Mouse (Mus musculus): ENCODE measurements around the gene Gabarap. TPM values are rescaled to one million over a fixed set of nuclear protein-coding genes. Genes with fewer than 3 reads are reported as not detected.
A peak's percentile ranks its signal among the peaks of the same experiment; 100 is the strongest.

The Gabarap gene
- total RNA-seq, 1 experiment: 70.6 TPM

DNA sequence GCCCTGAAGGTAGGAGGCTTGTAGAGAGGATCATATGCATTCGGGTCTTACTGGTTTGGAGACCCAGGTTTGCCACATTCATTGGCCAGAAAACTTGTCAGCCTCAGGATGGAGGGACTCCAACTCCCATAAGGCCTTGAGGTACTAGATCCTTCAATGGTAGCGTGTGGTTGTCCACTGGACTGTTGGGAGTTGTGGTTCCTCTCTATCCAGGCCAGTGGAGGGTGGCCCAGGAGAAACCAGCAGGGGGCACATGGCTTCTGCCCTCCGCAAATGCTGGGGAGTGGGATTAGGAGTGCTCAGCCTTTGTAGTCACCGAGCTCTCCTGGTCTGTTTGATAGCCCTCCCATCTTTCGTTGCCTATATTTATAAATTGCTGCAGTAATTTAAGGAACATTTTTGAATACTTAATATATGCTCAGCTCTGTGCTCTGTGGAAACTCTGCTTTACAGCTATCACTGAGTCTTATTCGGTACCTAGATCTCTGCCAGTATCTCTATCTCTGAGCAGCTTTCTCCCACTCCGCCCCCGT lies 29.9 kb downstream of the Gabarap start:
- H3K27ac ChIP-seq (ENCODE audit: insufficient read depth, low read depth, low read length, poor library complexity, severe bottlenecking): no peak overlapping the region
- TF ChIP-seq ZC3H11A (IDR thresholded peaks at IDR 0.05; ENCODE audit: borderline replicate concordance, low read depth, low read length) (no peak), CHD2 (IDR thresholded peaks at IDR 0.05; ENCODE audit: low read depth, low read length) (peak; percentile 29; the same call in 1 of the 2 replicates), HCFC1 (IDR thresholded peaks at IDR 0.05; ENCODE audit: borderline replicate concordance, insufficient read depth, low read length) (peak; percentile 100)
- peaks cover 0 to 17% of the 10 kb centered on the region in 2 experiments; a peak in 1 of 4 replicates for H3K4me1 ChIP-seq (ENCODE audit: control insufficient read depth in 2 of 2, insufficient read depth in 2 of 2, low read length in 2 of 2, poor library complexity in 1 of 2)
- DNase-seq (ENCODE audit: low read depth, low spot score): no peak
- peak overlapping the region; percentile 63 for H3K9ac ChIP-seq (ENCODE audit: insufficient read depth, low read depth, low read length, poor library complexity, severe bottlenecking)
- H3K36me3 ChIP-seq (ENCODE audit: control insufficient read depth, insufficient read depth, low read length, poor library complexity, severe bottlenecking): no peaks in the 10 kb centered on the region
- H3K4me3 ChIP-seq (ENCODE audit: insufficient read depth in 1 of 2, low read depth in 1 of 2, low read length in 2 of 2, poor library complexity in 1 of 2, severe bottlenecking in 1 of 2): peak overlapping the region; percentile 83 to 85
- in situ Hi-C loops (cut with MboI; ENCODE audit: low sequenced_read_pairs in 2 of 2, unreplicated experiment in 2 of 2): no loop called here
- no peaks in the 10 kb centered on the region for H3K9me3 ChIP-seq (ENCODE audit: control insufficient read depth, insufficient read depth, low read depth, low read length)

DNA sequence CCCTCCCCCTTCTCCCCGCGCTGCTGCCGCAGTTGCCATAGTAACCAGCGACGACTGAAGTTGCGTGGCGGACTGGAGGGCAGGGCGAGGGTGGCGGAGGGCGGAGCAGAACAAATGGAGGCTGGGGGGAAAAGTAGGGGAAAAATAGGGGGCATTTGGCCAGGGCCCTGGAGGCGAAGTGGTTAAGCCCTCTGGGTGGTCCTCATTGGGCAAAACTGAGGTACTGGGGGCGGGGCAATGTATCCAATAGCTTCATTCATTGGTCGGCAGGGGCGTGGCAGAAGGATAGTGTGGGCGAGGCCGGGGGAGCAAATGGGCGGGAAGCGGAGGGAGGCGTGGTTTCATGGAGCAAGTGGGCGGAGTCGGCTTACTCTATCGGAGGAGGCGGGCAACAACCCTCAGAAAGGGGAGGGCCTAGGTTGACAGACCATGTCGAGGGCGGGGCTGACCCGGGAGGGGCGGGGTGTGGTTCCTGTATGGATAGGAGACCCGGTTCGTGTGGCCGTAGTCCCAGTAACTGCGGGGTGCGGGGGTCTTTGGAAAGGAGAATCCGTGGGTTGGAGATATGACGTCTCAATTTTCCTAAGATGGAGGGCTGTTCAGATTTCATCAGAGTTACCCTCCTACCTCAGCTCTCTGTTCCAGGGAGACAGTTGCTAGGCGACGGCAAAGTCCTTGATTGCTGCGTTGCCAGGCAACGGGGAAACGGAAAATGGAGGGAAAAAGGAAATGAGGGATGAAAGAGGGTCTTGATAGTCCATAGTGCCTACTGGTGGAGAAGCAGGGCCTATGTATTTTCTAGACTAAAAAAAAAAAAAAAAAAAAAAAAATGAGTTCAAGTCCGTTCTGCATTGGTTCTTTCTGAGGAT lies 30.6 kb downstream of the Gabarap start:
- H3K27ac ChIP-seq (ENCODE audit: insufficient read depth, low read depth, low read length, poor library complexity, severe bottlenecking): no peak overlapping the region
- H3K4me3 ChIP-seq (ENCODE audit: insufficient read depth in 1 of 2, low read depth in 1 of 2, low read length in 2 of 2, poor library complexity in 1 of 2, severe bottlenecking in 1 of 2): peak overlapping the region; percentile 83 to 85
- in situ Hi-C loops (cut with MboI; ENCODE audit: low sequenced_read_pairs in 2 of 2, unreplicated experiment in 2 of 2): no loop called here
- DNase-seq (ENCODE audit: low read depth, low spot score): peak; percentile 99
- peaks cover 0 to 22% of the 10 kb centered on the region in 2 experiments; a peak in 2 of 4 replicates for H3K4me1 ChIP-seq (ENCODE audit: control insufficient read depth in 2 of 2, insufficient read depth in 2 of 2, low read length in 2 of 2, poor library complexity in 1 of 2)
- H3K36me3 ChIP-seq (ENCODE audit: control insufficient read depth, insufficient read depth, low read length, poor library complexity, severe bottlenecking): no peaks in the 10 kb centered on the region
- TF ChIP-seq HCFC1 (IDR thresholded peaks at IDR 0.05; ENCODE audit: borderline replicate concordance, insufficient read depth, low read length) (no peak), MAFK (IDR thresholded peaks at IDR 0.05; ENCODE audit: insufficient read depth, low read depth, low read length) (no peak), CHD2 (IDR thresholded peaks at IDR 0.05; ENCODE audit: low read depth, low read length) (no peak), ZNF384 (IDR thresholded peaks at IDR 0.05; ENCODE audit: low read depth, low read length) (no peak; the same call in none of the 2 replicates), ZC3H11A (IDR thresholded peaks at IDR 0.05; ENCODE audit: borderline replicate concordance, low read depth, low read length) (no peak)
- peak overlapping the region; percentile 63 for H3K9ac ChIP-seq (ENCODE audit: insufficient read depth, low read depth, low read length, poor library complexity, severe bottlenecking)
- no peaks in the 10 kb centered on the region for H3K9me3 ChIP-seq (ENCODE audit: control insufficient read depth, insufficient read depth, low read depth, low read length)

DNA sequence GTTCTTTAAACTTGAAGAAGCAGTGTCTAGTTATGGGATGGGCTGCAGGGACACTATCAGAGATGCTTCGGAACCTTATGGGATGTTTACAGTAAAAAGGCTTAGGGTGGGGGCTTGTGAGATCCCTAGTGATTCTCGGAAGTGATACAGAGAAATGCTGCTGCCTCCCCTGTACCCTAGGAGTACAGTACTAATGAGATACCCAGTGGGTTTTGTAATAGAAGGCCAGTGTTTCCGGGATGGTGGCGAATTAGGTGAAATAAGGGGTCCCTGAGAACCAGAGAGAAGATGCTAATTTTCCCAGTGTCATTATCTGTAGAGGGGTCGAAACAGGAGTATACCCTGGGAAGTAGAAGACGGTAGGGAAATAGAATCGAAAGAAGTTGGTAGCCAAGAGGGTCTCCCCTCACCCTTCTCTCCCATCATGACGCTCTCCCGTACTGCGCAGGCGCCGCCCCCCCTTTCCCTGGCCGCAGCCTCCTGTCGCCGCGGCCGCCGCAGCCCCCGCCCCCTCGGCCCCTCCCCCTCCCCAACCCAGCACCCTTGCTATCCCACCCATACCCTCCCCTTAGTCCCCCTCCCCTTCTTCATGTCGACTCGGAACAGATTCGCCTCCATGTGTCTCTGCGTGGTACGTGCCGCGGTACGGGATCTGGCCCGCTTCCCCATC lies 32.7 kb downstream of the Gabarap start:
- Histone ChIP-seq H3K27ac (ENCODE audit: insufficient read depth, low read depth, low read length, poor library complexity, severe bottlenecking) (no peak overlapping the region), H3K4me3 (ENCODE audit: insufficient read depth in 1 of 2, low read depth in 1 of 2, low read length in 2 of 2, poor library complexity in 1 of 2, severe bottlenecking in 1 of 2) (no peak overlapping the region), H3K9ac (ENCODE audit: insufficient read depth, low read depth, low read length, poor library complexity, severe bottlenecking) (no peak overlapping the region), H3K9me3 (ENCODE audit: control insufficient read depth, insufficient read depth, low read depth, low read length) (no peaks in the 10 kb centered on the region), H3K4me1 (ENCODE audit: control insufficient read depth in 2 of 2, insufficient read depth in 2 of 2, low read length in 2 of 2, poor library complexity in 1 of 2) (peaks cover 0 to 22% of the 10 kb centered on the region in 2 experiments; a peak in 2 of 4 replicates), H3K36me3 (ENCODE audit: control insufficient read depth, insufficient read depth, low read length, poor library complexity, severe bottlenecking) (no peaks in the 10 kb centered on the region)
- DNase-seq (ENCODE audit: low read depth, low spot score): no peak
- in situ Hi-C loops (cut with MboI; ENCODE audit: low sequenced_read_pairs in 2 of 2, unreplicated experiment in 2 of 2): no loop called here
- no peak for TF ChIP-seq ZNF384 (IDR thresholded peaks at IDR 0.05; ENCODE audit: low read depth, low read length)
- TF ChIP-seq HCFC1 (IDR thresholded peaks at IDR 0.05; ENCODE audit: borderline replicate concordance, insufficient read depth, low read length): no peak
- no peak for TF ChIP-seq MAFK (IDR thresholded peaks at IDR 0.05; ENCODE audit: insufficient read depth, low read depth, low read length)
- TF ChIP-seq ZC3H11A (IDR thresholded peaks at IDR 0.05; ENCODE audit: borderline replicate concordance, low read depth, low read length): no peak
- TF ChIP-seq CHD2 (IDR thresholded peaks at IDR 0.05; ENCODE audit: low read depth, low read length): no peak

DNA sequence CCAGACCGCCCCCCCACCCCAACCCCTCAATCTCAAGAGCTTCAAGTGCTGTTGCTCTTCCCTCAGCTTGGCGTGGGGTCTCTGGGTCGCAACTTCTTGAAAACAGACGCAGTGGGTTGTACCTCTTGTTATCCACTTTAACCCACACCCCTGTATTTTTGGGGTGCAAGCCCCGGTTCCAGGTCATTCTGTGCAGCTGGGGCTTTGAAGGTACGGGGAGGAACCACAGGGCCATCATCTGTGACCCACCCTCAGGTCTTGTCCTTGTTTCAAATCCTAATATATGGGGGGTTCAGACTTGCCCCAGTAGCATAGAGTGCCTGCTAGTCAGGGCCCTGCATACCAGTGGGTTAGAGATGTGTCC lies 33.2 kb downstream of the Gabarap start:
- Histone ChIP-seq H3K9me3 (ENCODE audit: control insufficient read depth, insufficient read depth, low read depth, low read length) (no peaks in the 10 kb centered on the region), H3K4me3 (ENCODE audit: insufficient read depth in 1 of 2, low read depth in 1 of 2, low read length in 2 of 2, poor library complexity in 1 of 2, severe bottlenecking in 1 of 2) (no peak overlapping the region), H3K36me3 (ENCODE audit: control insufficient read depth, insufficient read depth, low read length, poor library complexity, severe bottlenecking) (no peaks in the 10 kb centered on the region), H3K4me1 (ENCODE audit: control insufficient read depth in 2 of 2, insufficient read depth in 2 of 2, low read length in 2 of 2, poor library complexity in 1 of 2) (peaks cover 0 to 20% of the 10 kb centered on the region in 2 experiments; a peak in 2 of 4 replicates), H3K27ac (ENCODE audit: insufficient read depth, low read depth, low read length, poor library complexity, severe bottlenecking) (no peak overlapping the region), H3K9ac (ENCODE audit: insufficient read depth, low read depth, low read length, poor library complexity, severe bottlenecking) (no peak overlapping the region)
- in situ Hi-C loops (cut with MboI; ENCODE audit: low sequenced_read_pairs in 2 of 2, unreplicated experiment in 2 of 2): no loop called here
- no peak for DNase-seq (ENCODE audit: low read depth, low spot score)
- no peak for TF ChIP-seq MAFK (IDR thresholded peaks at IDR 0.05; ENCODE audit: insufficient read depth, low read depth, low read length)
- TF ChIP-seq ZNF384 (IDR thresholded peaks at IDR 0.05; ENCODE audit: low read depth, low read length): no peak
- TF ChIP-seq HCFC1 (IDR thresholded peaks at IDR 0.05; ENCODE audit: borderline replicate concordance, insufficient read depth, low read length): no peak
- no peak for TF ChIP-seq CHD2 (IDR thresholded peaks at IDR 0.05; ENCODE audit: low read depth, low read length)
- no peak for TF ChIP-seq ZC3H11A (IDR thresholded peaks at IDR 0.05; ENCODE audit: borderline replicate concordance, low read depth, low read length)
